Mouse (Mus musculus): ENCODE measurements around the gene Mrps17. TPM values are rescaled to one million over a fixed set of nuclear protein-coding genes. Genes with fewer than 3 reads are reported as not detected.
"Not testable (repeated sequence)": the region's sequence is repeated elsewhere in the genome, so short reads cannot be mapped to it uniquely, and the experiment has no call there.

Mrps17 gene
- total RNA-seq (2021) = 10 to 100 TPM; 87.0 to 88.3 TPM
- long read RNA-seq, experiment 1, full-length matches to known transcripts = 101 of 133 reads
- long read RNA-seq, experiment 1, partial matches to known transcripts = 4 of 133 reads
- long read RNA-seq, experiment 1, other reads (novel, unspliced or antisense) = 28 of 133 reads
- long read RNA-seq, experiment 2, full-length matches to known transcripts = 88 of 107 reads
- long read RNA-seq, experiment 2, partial matches to known transcripts = 3 of 107 reads
- long read RNA-seq, experiment 2, other reads (novel, unspliced or antisense) = 16 of 107 reads

GRCm38 (mm10) chr5:129715326-129715861 is at the start of gene Mrps17:
Mrps17 (plus strand) TSS chr5:129715497.
- peak; percentile 85 to 90 for DNase-seq (ENCODE audit: low spot score in 2 of 2)

GRCm38 (mm10) chr5:129666271-129666909 is 48.9 kb upstream of the Mrps17 start:
- DNase-seq (ENCODE audit: low spot score in 2 of 2) = no peak

- DNase-seq (ENCODE audit: low spot score in 2 of 2) = no peak
Measured at GRCm38 (mm10) chr5:129667851-129668250, 47.4 kb upstream of the Mrps17 start.

- DNase-seq (ENCODE audit: low spot score in 2 of 2) = no peak
Measured at GRCm38 (mm10) chr5:129669453-129670035, 45.8 kb upstream of the Mrps17 start.

GRCm38 (mm10) chr5:129670036-129670458 is 45.2 kb upstream of the Mrps17 start, which contains the start of gene Zfp11:
Zfp11 (minus strand) TSS chr5:129670099.
- DNase-seq (ENCODE audit: low spot score in 2 of 2) = peak; percentile 66 to 83

- DNase-seq (ENCODE audit: low spot score in 2 of 2) = not testable (repeated sequence)
Measured at GRCm38 (mm10) chr5:129685141-129685540, 30.2 kb upstream of the Mrps17 start.

- DNase-seq (ENCODE audit: low spot score in 2 of 2) = no peak
Measured at GRCm38 (mm10) chr5:129687621-129688020, 27.7 kb upstream of the Mrps17 start.

- no peak for DNase-seq (ENCODE audit: low spot score in 2 of 2)
Measured at GRCm38 (mm10) chr5:129690528-129690927, 24.8 kb upstream of the Mrps17 start.

GRCm38 (mm10) chr5:129700506-129700905 is 14.8 kb upstream of the Mrps17 start:
- DNase-seq (ENCODE audit: low spot score in 2 of 2) = no peak

- DNase-seq (ENCODE audit: low spot score in 2 of 2) = no peak
Measured at GRCm38 (mm10) chr5:129701706-129702105, 13.6 kb upstream of the Mrps17 start.

- no peak for DNase-seq (ENCODE audit: low spot score in 2 of 2)
Measured at GRCm38 (mm10) chr5:129703368-129703767, 11.9 kb upstream of the Mrps17 start.

- no peak for DNase-seq (ENCODE audit: low spot score in 2 of 2)
Measured at GRCm38 (mm10) chr5:129708412-129708811, 6.9 kb upstream of the Mrps17 start, which contains the start of gene Sept14. Sept14 (minus strand) TSS chr5:129708512.

GRCm38 (mm10) chr5:129717016-129717415 is 1.7 kb downstream of the Mrps17 start:
- DNase-seq (ENCODE audit: low spot score in 2 of 2) = no peak

GRCm38 (mm10) chr5:129720176-129720575 is 4.9 kb downstream of the Mrps17 start:
- DNase-seq (ENCODE audit: low spot score in 2 of 2) = no peak

GRCm38 (mm10) chr5:129724268-129724667 is 9.0 kb downstream of the Mrps17 start:
- DNase-seq (ENCODE audit: low spot score in 2 of 2) = no peak

- DNase-seq (ENCODE audit: low spot score in 2 of 2) = peak; percentile 88 to 90
Measured at GRCm38 (mm10) chr5:129724834-129725773, 9.8 kb downstream of the Mrps17 start, which contains the start of gene Nipsnap2. Nipsnap2 (plus strand) TSS chr5:129725063.

- peak in 1 of 2 experiments; percentile 17 for DNase-seq (ENCODE audit: low spot score in 2 of 2)
Measured at GRCm38 (mm10) chr5:129725774-129726392, 10.6 kb downstream of the Mrps17 start.

- DNase-seq (ENCODE audit: low spot score in 2 of 2) = no peak
Measured at GRCm38 (mm10) chr5:129726784-129727183, 11.5 kb downstream of the Mrps17 start.

GRCm38 (mm10) chr5:129729286-129729685 is 14.0 kb downstream of the Mrps17 start:
- peak in 1 of 2 experiments; percentile 26 for DNase-seq (ENCODE audit: low spot score in 2 of 2)

- DNase-seq (ENCODE audit: low spot score in 2 of 2) = peak in 1 of 2 experiments; percentile 13
Measured at GRCm38 (mm10) chr5:129730344-129730743, 15.0 kb downstream of the Mrps17 start.
